Mouse (Mus musculus) G1E-ER4 (cell line): ENCODE measurements around the gene Tnrc6b. TPM values are rescaled to one million over a fixed set of nuclear protein-coding genes. Genes with fewer than 3 reads are reported as not detected.

ENCODE experiments used
- GATA1 ChIP-seq: IDR thresholded peaks from one replicate; pipeline ENCODE4 v1.8.0; 2012; ENCODE audit warnings: low read length, inconsistent platforms
- polyA plus RNA-seq: library from polyadenylated mRNA; stranded (reverse); fragments of >175 nt; gene quantifications from 2 replicates; pipeline ENCODE4 v1.2.3, GENCODE M21; 2012

Gene Tnrc6b
- polyA plus RNA-seq, 1 experiment = 22.6 TPM

DNA sequence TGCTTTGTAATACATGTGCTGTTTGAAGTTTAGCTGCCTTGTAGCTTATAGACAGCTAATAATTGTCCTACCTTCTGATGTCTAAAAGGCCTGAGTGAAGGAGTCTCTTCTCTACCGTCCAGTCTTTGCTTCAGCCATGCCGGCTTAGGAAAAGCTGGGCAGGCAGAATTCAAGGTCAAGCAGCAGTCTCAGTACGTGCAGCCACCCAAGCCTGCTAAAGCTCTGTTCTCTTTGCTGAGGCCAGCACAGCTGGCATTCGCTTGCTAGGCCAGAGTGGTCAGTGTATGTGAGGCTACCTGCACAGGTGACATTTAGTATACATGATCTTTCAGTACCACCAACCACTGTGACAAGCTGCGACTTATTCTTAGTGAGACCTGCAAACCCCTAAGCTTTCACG is 42.2 kb downstream of the Tnrc6b start:
- TF ChIP-seq GATA1 = no peak

DNA sequence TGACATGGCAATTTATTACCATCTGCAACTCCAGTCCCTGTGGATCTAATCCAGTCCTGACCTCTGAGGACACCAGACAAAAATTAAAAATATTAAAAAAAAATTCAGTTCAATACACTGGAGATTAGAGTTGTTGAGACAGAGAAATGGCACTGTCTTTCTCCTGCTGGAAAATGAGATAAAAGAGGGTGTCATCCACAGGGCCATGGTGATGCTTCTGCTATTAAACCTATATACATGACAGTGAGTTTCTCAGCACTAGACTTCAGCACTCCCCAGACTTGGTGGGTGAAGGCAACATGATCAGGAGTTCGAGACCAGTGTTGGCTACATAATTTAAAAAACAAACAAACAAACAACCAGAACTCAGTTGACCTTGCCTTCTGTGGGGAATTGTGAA is 43.0 kb downstream of the Tnrc6b start:
- TF ChIP-seq GATA1 = no peak

- no peak for TF ChIP-seq GATA1
Observed at GRCm38 (mm10) chr15:80759451-80759850, 48.3 kb downstream of the Tnrc6b start.

- TF ChIP-seq GATA1 = no peak
Observed at GRCm38 (mm10) chr15:80760504-80760903, 49.4 kb downstream of the Tnrc6b start.

DNA sequence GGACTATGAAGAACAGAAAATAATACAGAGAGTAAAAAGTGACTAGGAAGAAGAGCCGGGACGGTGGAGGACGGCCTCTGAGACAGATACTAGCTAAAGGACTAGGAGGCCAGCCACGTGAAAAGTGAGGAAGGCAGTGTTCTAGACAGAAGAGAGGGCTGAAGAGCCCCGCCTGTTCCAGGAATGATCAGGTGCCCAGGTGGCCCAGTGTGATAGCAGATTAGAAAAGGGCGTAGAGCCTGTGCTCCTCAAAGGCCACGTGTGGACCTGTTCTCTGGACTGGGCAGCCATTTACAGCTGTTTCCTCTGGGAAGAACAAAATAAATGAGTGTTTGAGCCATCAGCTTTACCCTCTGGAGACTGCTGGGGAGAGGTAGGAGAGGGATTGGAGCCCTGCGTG is 49.8 kb downstream of the Tnrc6b start:
- TF ChIP-seq GATA1 = peak; percentile 10

DNA sequence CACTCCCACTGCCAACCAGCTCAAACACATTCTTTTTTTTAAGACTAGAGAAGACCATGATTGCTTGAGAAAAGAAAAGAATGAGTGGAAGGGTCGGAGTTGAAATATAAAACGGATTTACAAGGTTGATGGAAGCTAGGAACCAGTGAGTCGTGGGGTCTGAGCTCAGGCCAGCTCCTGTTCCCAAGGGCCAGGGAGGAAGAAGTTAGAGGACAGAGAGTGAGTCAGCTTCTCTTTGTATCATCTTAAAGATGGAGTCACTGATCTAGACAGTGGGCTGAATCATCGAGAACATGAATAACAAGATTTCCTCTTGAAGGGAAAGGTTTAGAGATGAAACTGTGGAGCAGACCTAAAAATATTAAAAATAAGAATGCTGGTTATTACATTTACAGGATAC is 51.5 kb downstream of the Tnrc6b start:
- TF ChIP-seq GATA1 = no peak

- no peak for TF ChIP-seq GATA1
Observed at GRCm38 (mm10) chr15:80764666-80765065, 53.6 kb downstream of the Tnrc6b start.

DNA sequence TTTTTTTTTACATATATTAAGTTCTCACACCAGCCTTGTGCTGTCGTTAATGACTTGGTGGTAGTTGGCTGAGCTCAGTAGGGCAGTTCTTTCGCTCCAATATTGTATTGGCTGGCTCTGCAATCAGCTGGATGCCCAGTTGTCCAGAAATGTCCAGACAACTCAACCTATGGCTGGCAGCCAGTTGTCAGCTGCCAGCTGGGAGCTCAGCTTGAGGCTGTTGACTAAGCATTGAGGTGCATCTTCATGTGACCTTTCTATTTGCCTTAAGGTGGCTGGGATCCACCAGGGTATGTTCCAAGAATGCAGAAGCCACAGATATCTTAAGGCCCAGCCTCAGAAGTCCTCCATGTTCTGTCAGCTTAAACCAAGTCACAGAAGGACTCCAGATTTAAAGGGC is 54.3 kb downstream of the Tnrc6b start:
- TF ChIP-seq GATA1 = no peak

GRCm38 (mm10) chr15:80768216-80768615 is 57.1 kb downstream of the Tnrc6b start:
- no peak for TF ChIP-seq GATA1

GRCm38 (mm10) chr15:80771926-80772441 is 60.9 kb downstream of the Tnrc6b start:
- TF ChIP-seq GATA1 = no peak

DNA sequence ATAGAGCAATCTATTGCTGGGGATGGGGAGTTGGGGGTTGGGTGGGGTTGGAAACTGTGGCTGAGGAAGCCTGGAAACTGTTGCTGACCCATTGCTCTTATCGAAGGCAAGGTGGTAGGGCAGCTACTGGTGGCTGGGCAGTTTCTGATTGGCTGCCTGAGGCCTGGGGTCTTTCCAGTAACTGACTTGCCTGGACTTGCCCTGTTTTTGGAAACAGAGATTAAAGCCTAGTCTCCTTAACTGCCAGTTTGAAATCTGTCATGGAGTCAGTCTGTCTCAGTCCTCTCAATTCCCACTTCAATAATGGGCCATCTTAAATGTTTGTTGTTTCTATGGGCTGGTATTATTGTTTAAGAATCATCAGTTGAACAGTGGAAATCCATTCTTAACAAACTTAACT is 63.6 kb downstream of the Tnrc6b start:
- TF ChIP-seq GATA1 = no peak

DNA sequence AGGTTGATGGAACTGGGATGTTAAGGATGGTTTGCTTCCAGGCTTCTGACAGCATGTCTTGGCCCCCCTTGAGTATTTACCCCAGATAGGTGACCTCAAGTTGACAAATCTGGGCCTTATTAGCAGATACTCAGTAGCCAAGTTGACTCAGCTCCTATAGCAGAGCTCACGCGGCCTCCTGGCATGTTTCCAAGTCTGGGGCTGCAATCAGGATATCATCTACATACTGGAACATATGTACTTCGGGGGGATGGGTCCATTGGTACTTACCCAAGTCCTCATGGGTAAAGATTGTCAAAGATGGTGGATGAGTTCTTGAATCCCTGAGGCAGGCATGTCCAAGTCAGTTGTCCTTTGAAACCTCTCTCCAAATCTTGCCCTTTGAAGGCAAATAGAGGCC is 67.9 kb downstream of the Tnrc6b start:
- no peak for TF ChIP-seq GATA1

- TF ChIP-seq GATA1 = no peak
Observed at GRCm38 (mm10) chr15:80780154-80780751, 69.1 kb downstream of the Tnrc6b start.

DNA sequence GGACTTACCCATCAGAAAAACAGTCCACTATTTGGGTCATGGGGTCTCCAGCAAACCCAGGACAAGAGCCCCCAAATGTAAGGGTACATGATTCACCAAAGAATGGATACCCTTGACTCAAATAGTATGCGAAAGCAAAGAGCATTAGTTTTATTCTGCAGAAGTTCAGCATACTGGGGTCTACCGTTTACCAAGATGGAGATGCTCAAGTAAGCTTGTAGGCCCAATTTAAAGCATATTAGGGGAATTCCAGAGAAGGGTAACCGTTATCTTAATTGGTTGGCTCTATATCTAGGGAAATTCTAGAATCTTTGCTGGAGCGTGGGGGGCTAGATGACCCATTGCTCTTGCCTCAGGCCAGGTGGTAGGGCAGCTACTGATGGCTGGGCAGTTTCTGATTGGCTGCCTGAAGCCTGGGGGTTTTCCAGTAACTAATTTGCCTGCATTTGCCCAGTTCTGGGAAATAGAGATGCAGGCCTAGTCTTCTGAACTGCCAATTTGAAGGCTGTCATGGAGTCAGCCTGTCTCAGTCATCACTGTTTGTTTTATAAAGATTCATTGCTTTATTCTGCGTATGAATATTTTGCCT is 70.2 kb downstream of the Tnrc6b start:
- no peak for TF ChIP-seq GATA1

GRCm38 (mm10) chr15:80784553-80784971 is 73.4 kb downstream of the Tnrc6b start:
- no peak for TF ChIP-seq GATA1

DNA sequence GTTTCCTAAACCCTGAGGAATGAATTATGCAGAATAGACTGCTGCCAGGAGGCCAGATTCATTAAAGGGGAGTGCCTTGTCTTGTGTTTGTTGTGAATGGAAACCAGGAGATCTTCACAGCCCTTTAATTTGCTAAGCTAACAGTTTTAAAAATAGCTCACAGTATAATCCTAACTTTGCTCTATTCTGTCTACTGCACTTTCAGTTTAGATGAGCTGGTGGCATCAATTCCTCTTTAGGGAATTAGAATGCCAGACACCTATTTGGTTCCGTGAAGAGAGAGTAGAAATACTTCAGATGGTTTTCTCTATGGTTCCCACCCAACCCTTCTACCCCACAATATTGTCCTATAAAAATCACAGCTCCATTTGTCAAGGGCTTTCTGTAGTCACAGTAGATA is 74.6 kb downstream of the Tnrc6b start:
- TF ChIP-seq GATA1 = no peak

GRCm38 (mm10) chr15:80787746-80788145 is 76.6 kb downstream of the Tnrc6b start:
- TF ChIP-seq GATA1 = no peak
